Mouse (Mus musculus) thymus, adult 2 months (tissue): ENCODE results near the gene Rpl29.

ENCODE experiments used
- CTCF ChIP-seq: fragments of 200-500 bp; IDR thresholded peaks from 2 replicates; pipeline ENCODE4 v1.5.1; 2012; ENCODE audit warnings: mild to moderate bottlenecking, control low read depth, low read length, moderate library complexity, borderline replicate concordance; ENCODE audit not compliant: control insufficient read depth, poor library complexity, insufficient read depth; ENCODE audit errors: extremely low read depth
- POLR2A ChIP-seq: fragments of 200-500 bp; IDR thresholded peaks from 2 replicates; pipeline ENCODE4 v1.6.1; 2012; ENCODE audit warnings: mild to moderate bottlenecking, low read length, control low read depth, moderate library complexity; ENCODE audit not compliant: control insufficient read depth, poor library complexity, insufficient read depth; ENCODE audit errors: extremely low read depth

- no peak for TF ChIP-seq CTCF
- no peak for TF ChIP-seq POLR2A
Observed at GRCm38 (mm10) chr9:106456325-106457162, 27.3 kb downstream of the Rpl29 start.
